Mouse (Mus musculus): ENCODE data around the gene Fam131b. TPM values are rescaled to one million over a fixed set of nuclear protein-coding genes. Genes with fewer than 3 reads are reported as not detected.
A peak's percentile ranks its signal among the peaks of the same experiment; 100 is the strongest.

Fam131b gene
- total and polyA plus RNA-seq, 3 experiments, result 0.04 to 0.09 (median 0.05) TPM

GRCm38 (mm10) chr6:42349426-42350020, 25.1 kb upstream of the Fam131b start, which contains the start of gene Zyx (continued):
- TF ChIP-seq CHD1 (IDR thresholded peaks at IDR 0.05; ENCODE audit: low read depth, low read length), result no peak
- no peak for TF ChIP-seq USF2 (conservative IDR thresholded peaks at IDR 0.05; ENCODE audit: low read depth, low read length)
- no peak for TF ChIP-seq MEF2A (IDR thresholded peaks at IDR 0.05; ENCODE audit: borderline replicate concordance, low read depth, low read length)
- peak; percentile 44; the same call in 1 of the 2 replicates for TF ChIP-seq ELF1 (IDR thresholded peaks at IDR 0.05; ENCODE audit: low read depth, low read length)
- no peak for TF ChIP-seq ZC3H11A (IDR thresholded peaks at IDR 0.05; ENCODE audit: low read depth, low read length)
- TF ChIP-seq JUN (IDR thresholded peaks at IDR 0.05; ENCODE audit: insufficient read depth, low read depth, low read length), result no peak
- no peak for TF ChIP-seq TCF12 (IDR thresholded peaks at IDR 0.05; ENCODE audit: low read depth, low read length)
- TF ChIP-seq RCOR1 (conservative IDR thresholded peaks at IDR 0.05; ENCODE audit: low read depth, low read length), result no peak
- TF ChIP-seq IRF4 (IDR thresholded peaks at IDR 0.05; ENCODE audit: low read depth, low read length), result no peak
- no peak for TF ChIP-seq ZMIZ1 (IDR thresholded peaks at IDR 0.05; ENCODE audit: low read depth, low read length)
- TF ChIP-seq SMC3 (IDR thresholded peaks at IDR 0.05; ENCODE audit: low read depth, low read length), result no peak
- TF ChIP-seq USF1 (IDR thresholded peaks at IDR 0.05; ENCODE audit: low read depth, low read length), result 0 out of 2 replicates have a peak, but pooled peaks have one; percentile 5
- no peak for TF ChIP-seq KAT2A (IDR thresholded peaks at IDR 0.05; ENCODE audit: insufficient replicate concordance, low read length)
- peak in 1 of 2 experiments; percentile 16; a peak in 1 of 4 replicates for TF ChIP-seq CTCF (conservative IDR thresholded peaks at IDR 0.05 in 1 of 2, IDR thresholded peaks at IDR 0.05 in 1 of 2; ENCODE audit: low read depth in 2 of 2, low read length in 2 of 2)
- TF ChIP-seq MAFK (IDR thresholded peaks at IDR 0.05; ENCODE audit: insufficient replicate concordance, low read length), result no peak

- peak overlapping the region; percentile 55 for H3K9ac ChIP-seq (ENCODE audit: insufficient read depth, low read depth)
- in situ Hi-C loops (cut with MboI; ENCODE audit: low pct_ligation_motif_present, low pct_unique_long_range_greater_than_20kb, low sequenced_read_pairs), result loop anchor here (25.0 kb wide), 1 partner anchor 238 kb away; the partner anchor contains the start of gene Tcaf3
- no peaks in the 10 kb centered on the region for H3K27me3 ChIP-seq (replicated peaks)
- H3K4me2 ChIP-seq (ENCODE audit: insufficient read depth, low read depth, poor library complexity, severe bottlenecking), result peak overlapping the region; percentile 94
- dilution Hi-C loops (cut with MboI; ENCODE audit: extremely low pct_ligation_motif_present, extremely low pct_unique_long_range_greater_than_20kb, low sequenced_read_pairs), result no loop called here
- H3K9me3 ChIP-seq (replicated peaks; ENCODE audit: low read length), result no peaks in the 10 kb centered on the region
- H3K79me2 ChIP-seq (replicated peaks; ENCODE audit: control insufficient read depth, extremely low read depth, insufficient read depth, poor library complexity, severe bottlenecking), result no peaks in the 10 kb centered on the region
- peak; percentile 70 for DNase-seq (ENCODE audit: extremely low read depth)
- H3K4me1 ChIP-seq (ENCODE audit: control insufficient read depth in 1 of 2, insufficient read depth in 2 of 2), result peaks cover 3 to 19% of the 10 kb centered on the region in 2 experiments; a peak in 2 of 4 replicates
- TF ChIP-seq SMC3 (IDR thresholded peaks at IDR 0.05; ENCODE audit: low read depth, low read length) (peak; percentile 58), IRF4 (IDR thresholded peaks at IDR 0.05; ENCODE audit: low read depth, low read length) (peak; percentile 40; the same call in 1 of the 2 replicates), KAT2A (IDR thresholded peaks at IDR 0.05; ENCODE audit: insufficient replicate concordance, low read length) (no peak), RAD21 (IDR thresholded peaks at IDR 0.05; ENCODE audit: low read depth, low read length) (peak; percentile 56), CTCF (conservative IDR thresholded peaks at IDR 0.05 in 1 of 2, IDR thresholded peaks at IDR 0.05 in 1 of 2; ENCODE audit: low read depth in 2 of 2, low read length in 2 of 2) (peak; percentile 21 to 71; a peak in 3 of 4 replicates), RCOR1 (conservative IDR thresholded peaks at IDR 0.05; ENCODE audit: low read depth, low read length) (0 out of 2 replicates have a peak, but pooled peaks have one; percentile 31), JUN (IDR thresholded peaks at IDR 0.05; ENCODE audit: insufficient read depth, low read depth, low read length) (no peak)
- H3K4me3 ChIP-seq (replicated peaks in 1 of 3; ENCODE audit: low read depth in 2 of 3, low read length in 2 of 3, poor library complexity in 1 of 3), result peak overlapping the region; percentile 57 to 67 (median 65)
- peaks cover 0 to 4% of the 10 kb centered on the region in 2 experiments for H3K36me3 ChIP-seq (replicated peaks in 1 of 2; ENCODE audit: control insufficient read depth in 1 of 2, insufficient read depth in 1 of 2, low read length in 1 of 2)
- H3K27ac ChIP-seq (ENCODE audit: insufficient read depth, low read depth), result no peak overlapping the region
Observed at GRCm38 (mm10) chr6:42349006-42349425, 24.6 kb upstream of the Fam131b start.
